Mouse (Mus musculus): ENCODE measurements at regions not wholly inside any gene's neighbourhood (a gene's known extent, or its start where the extent isn't known, plus 50 kb on each side); places are given as distances from the start of the nearest gene placed in this dataset.

- no peak for TF ChIP-seq CTCF (IDR thresholded peaks at IDR 0.05; ENCODE audit: control insufficient read depth, insufficient read depth, insufficient read length)
- TF ChIP-seq MAX (IDR thresholded peaks at IDR 0.05): no peak
Measured at GRCm38 (mm10) chr12:28202847-28203246, 349.4 kb downstream of the Dcdc2c start.
